Mouse (Mus musculus) testis, adult 2 months (tissue): ENCODE data around the gene Tsga13.

ENCODE experiments used
- CTCF ChIP-seq: fragments of 200-500 bp; IDR thresholded peaks from 2 replicates; pipeline ENCODE4 v1.5.1; 2012; ENCODE audit warnings: low read depth, mild to moderate bottlenecking, inconsistent platforms, low read length, moderate library complexity; ENCODE audit not compliant: control insufficient read depth, insufficient read depth, insufficient replicate concordance
- POLR2A ChIP-seq: fragments of 200-500 bp; IDR thresholded peaks from 2 replicates; pipeline ENCODE4 v1.6.1; 2012; ENCODE audit warnings: low read depth, mild to moderate bottlenecking, inconsistent platforms, low read length, moderate library complexity; ENCODE audit not compliant: control insufficient read depth

GRCm38 (mm10) chr6:30849818-30850217 lies 65.6 kb downstream of the Tsga13 start:
- TF ChIP-seq POLR2A (no peak), CTCF (no peak)
